Comparison of ENCODE assay signal across 15 mouse cellular contexts in genomic region chr14:17972665-17973064, GRCm38 (mm10).
"Had no signal": no experiment of that assay in that cellular context is flagged by ENCODE, and none has a peak within 500 bp of the region (broad histone marks: within the 10 kb centered on the region; RNA-seq: fewer than 3 reads in every experiment).

No protein-coding gene starts in this region.

- H3K4me1 ChIP-seq: limb, embryonic 12.5 days; limb, embryonic 15.5 days had no signal

- DNase-seq: kidney, adult 18-20 months; kidney, adult 9 months; kidney, postnatal 14 days; kidney, postnatal 4 days; left cerebral cortex, postnatal 4 days; liver, postnatal 0 days; lung, embryonic 14.5 days; thymus, adult 18-20 months; thymus, postnatal 36 days had no signal

- H3K9ac ChIP-seq: limb, embryonic 12.5 days; limb, embryonic 15.5 days; liver, embryonic 14.5 days; liver, postnatal 0 days; lung, embryonic 14.5 days had no signal

- H3K4me3 ChIP-seq: limb, embryonic 12.5 days; limb, embryonic 15.5 days had no signal

- H3K27me3 ChIP-seq: limb, embryonic 12.5 days; limb, embryonic 15.5 days had no signal

- H3K27ac ChIP-seq: limb, embryonic 12.5 days; limb, embryonic 15.5 days; liver, embryonic 14.5 days; macrophage had no signal

- H3K9me3 ChIP-seq: limb, embryonic 12.5 days; limb, embryonic 15.5 days had no signal

- ATAC-seq: liver, postnatal 0 days; lung, postnatal 0 days had no signal

- H3K36me3 ChIP-seq: limb, embryonic 12.5 days; limb, embryonic 15.5 days had no signal

- H3K4me2 ChIP-seq: limb, embryonic 12.5 days; limb, embryonic 15.5 days; liver, embryonic 11.5 days; lung, embryonic 14.5 days had no signal
